Mouse (Mus musculus) ovary, postnatal 14 days (tissue): ENCODE results near the gene Olfr287.

Experiments
- DNase-seq: peaks from one replicate; pipeline ENCODE4 v3.0.0; 2022; ENCODE audit warnings: low spot score

Gene Olfr287

DNA sequence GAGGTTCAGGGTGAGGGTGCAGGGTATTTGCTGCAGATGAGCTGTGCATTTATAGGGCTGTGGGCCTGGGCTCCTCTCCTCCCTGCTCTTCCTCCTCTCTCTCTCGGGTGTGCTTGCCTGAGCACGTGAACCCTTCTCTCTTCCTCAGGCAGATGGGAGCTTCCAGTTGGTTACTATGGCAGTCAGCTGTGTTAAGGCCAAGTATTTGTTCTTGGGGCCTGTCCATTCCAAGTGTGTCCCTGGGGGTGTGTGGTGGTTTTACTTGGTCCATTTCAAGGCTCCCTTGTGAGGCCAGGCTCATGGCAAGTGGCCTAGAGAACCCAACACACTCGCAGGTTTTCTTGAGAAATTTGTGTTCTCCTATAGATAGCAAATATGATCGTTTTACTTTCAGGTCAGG lies at the start of gene Olfr287, which contains the start of gene Gm44579:
TSS of gene Olfr287 (minus strand) at position 180 of the 400 bp plus-strand sequence.
TSS of gene Gm44579 (minus strand) at position 101 of the 400 bp plus-strand sequence.
- DNase-seq = no peak

DNA sequence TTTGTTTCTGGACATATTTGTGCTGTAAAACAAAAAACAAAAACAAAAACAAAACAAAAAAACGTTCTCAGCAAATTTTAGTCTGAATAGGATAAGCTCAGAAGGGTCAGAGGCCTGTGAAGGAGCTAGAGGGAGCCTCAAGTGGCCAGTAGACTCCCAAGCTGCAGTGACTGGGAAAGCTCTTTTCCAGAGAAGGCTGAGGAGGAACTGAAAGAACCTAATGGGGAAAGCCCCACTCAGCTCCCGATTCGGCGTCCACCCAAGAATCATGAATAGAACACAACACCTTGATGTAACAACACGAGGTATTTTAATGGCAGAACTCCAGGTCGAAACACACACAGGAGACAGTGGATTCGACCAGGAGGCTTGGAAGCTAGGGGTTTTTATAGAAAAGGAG lies 36.9 kb upstream of the Olfr287 start:
- DNase-seq = no peak

DNA sequence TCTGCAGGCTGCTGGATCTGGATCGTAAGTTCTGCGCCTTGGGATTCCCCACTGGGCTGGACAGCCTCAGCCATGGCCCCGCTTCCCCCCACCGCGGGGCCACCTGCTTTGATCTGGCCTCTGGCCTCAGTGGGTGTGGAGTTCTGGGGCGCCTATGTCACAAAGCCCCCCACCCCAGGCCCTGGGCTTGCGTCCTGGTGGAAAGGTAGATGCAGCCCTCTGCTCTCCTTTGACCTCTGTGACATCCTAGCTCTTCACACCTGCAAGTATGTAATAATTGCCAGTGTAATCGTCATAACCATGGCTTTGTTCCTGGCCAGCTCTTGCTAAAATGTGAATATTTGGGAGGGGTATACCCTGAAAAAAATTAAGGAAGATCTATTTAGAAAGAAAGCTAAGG lies 36.3 kb upstream of the Olfr287 start, which contains the start of gene H1fnt:
TSS of gene H1fnt (minus strand) at position 101 of the 400 bp plus-strand sequence.
- no peak for DNase-seq

DNA sequence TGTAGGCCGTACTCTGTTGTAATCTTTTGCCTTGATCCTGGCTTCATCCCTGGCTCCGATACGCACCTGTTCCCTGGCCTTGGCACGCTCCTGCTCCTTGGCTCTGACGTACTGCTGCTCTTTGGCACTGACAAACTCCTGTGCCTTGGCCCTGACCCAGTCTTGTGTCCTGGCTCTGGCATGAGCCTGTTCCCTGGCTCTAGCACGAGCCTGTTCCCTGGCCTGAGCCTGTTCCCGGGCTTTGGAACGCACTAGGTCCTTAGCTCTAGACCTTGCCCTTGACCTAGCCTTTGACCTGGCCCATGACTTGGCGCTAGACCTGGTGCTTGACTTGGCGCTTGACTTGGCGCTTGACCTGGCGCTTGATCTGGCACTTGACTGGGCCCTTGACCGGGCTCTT lies 35.4 kb upstream of the Olfr287 start:
- no peak for DNase-seq

DNA sequence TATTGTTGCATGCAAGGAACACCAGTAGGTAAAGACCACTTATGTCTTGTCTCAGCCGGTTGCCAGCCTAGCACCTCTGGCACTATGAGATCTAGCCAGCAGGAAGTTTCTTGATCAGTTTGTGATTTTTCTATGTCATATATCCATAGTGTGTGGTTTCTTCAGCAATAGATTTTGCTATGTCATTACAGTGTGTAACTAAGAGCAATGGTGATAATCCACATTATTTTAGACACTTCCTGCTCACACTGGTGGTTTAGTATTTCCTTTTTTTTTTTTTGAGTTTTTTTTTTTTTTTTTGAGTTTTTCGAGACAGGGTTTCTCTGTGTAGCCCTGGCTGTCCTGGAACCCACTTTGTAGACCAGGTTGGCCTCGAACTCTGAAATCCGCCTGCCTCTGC lies 14.6 kb upstream of the Olfr287 start:
- DNase-seq = no peak

DNA sequence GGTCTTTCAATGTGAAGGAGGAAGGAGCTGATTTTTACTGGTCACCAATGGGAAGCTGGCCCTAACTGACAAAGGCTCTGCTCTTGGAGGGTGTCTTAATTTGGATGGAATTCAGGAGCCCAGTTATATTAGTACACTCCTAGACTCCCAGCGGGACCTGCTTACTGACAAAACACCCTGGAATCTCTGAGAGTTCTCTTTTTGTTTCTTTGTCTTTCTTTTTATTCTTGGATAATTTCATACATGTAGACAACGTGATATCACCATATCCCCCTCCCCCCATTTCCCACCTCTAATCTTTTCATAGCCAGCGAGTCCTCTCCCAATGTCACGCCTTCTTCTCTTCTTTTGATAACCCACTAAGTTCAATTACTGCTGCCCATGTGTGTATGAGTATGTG lies 13.5 kb upstream of the Olfr287 start, which contains the start of gene Olfr286:
TSS of gene Olfr286 (minus strand) at position 101 of the 400 bp plus-strand sequence.
- DNase-seq = no peak

DNA sequence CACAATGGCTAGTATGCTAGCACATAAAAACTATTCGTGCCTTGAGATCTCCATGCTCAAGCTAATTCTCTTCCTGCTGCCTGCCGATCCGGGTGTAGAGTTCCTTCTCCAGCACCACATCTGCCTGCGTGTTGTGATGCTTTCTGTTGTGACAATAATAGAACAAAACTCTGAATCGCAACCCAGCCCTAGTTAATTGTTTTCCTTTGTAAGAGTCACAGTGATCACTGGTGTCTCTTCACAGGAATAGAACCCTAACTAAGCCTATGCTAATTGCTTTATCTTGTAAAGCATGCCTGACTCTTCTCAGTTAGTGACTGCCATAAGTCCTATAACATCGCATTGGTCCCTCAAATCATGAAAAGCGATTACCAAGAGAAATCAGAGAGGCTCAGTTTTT lies 5.2 kb upstream of the Olfr287 start:
- no peak for DNase-seq

DNA sequence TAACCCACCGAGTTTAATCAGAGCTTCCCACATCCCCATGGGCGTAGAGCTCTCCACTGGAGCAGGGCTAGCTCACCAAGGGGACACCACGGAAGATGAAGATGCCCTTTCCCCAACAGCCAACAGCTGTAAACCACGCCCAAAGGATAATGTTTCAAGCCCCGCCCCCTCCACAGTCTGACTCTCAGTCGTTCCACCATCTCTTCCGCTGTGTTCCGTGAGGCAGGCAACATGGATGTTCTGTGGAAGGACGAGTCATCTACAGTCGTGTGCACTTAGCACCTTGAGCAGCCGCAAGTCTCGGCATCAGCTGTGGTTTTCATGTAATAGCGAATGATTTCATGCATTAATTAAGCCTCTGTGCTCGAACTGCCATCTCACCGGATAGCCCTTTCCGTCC lies 4.8 kb upstream of the Olfr287 start:
- no peak for DNase-seq

DNA sequence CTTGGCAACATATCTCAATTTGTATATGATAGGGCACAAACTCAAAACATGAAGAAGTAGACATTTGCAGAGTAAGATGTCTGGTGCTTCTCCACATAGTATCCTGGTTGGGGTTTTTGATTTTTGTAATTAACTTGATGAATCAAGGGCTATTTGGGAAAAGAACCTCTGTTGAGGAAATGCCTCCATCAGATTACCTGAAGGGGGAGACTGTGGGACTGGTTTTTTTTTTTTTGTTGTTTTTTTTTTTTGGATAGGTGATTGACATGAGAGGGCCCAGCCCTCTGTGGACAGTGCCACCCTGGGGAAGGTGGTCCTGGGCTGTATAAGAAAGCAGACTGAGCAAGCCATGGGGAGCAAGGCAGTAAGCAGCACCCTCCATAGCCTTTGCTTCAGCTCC lies 1.5 kb upstream of the Olfr287 start:
- no peak for DNase-seq

DNA sequence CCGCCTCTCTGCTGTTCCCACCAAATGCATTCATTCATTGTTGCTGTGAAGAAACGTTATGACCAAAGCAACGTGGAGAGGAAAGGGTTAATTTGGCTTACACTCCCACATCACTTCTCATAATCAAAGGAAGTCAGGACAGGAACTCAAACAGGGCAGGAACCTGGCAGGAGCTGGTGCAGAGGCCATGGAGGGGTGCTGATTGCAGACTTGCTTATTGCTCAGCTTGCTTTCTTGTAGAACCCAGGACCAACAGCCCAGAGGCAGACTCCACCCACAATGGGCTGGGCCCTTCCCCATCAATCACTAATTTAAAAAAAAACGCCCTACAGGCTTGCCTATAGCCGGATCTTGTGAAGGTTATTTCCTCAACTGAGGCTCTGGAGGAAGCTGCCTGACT lies 6.7 kb downstream of the Olfr287 start:
- DNase-seq = no peak

DNA sequence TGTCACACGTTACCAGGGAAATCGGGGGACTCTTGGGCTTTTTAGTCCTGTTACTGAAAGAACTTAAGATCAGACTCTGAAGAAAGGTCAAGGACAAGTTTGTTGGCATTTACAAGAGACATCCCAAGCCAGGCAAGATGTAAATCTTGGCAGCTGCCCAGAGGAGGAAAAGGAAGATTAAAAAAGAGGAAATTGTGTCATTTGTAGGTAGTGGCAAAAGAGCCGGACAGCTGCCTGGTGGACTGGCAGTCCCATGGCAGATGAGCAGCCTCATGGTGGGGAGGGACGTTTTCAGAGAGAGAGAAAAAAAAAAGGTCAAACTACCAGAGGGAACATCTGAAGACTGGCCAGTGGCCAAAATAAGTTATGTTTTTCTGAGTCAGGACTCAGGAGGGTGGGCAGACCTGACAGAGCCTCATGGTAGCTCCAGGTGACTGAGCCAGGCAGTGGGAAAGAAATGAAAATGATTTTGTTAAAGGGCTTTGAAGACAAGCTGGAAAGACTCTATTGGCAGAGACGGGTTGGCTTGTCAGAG lies 7.5 kb downstream of the Olfr287 start:
- DNase-seq = no peak

DNA sequence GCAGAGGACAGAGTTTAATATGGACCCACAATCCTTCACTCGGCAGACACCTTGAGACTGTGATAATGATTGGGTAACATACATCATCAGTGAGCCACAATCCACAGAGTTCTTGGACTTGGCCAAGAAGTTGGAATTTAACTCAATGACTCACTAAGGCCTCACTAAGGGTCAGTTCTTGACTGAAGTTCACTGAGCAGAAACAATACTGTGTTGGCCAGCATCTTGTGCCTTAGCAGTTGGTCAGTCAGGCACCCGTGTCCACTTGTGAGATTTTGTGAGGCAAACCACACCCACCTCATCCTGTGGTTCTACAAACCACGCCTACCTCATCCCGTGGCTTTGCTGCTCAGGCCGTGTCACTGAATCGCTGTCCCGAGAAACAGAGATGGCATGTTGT lies 11.2 kb downstream of the Olfr287 start:
- no peak for DNase-seq

DNA sequence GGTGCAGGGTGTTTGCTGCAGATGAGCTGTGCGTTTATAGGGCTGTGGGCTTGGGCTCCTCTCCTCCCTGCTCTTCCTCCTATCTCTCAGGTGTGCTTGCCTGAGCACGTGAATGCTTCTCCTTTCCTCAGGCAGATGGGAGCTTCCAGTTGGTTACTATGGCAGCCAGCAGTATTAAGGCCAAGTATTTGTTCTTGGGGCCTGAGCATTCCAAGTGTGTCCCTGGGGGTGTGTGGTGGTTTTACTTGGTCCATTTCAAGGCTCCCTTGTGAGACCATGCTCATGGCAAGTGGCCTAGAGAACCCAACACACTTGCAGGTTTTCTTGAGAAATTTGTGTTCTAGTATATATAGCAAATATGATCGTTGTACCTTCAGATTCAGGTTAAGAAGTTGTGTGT lies 25.4 kb downstream of the Olfr287 start, which contains the start of gene Olfr288:
TSS of gene Olfr288 (minus strand) at position 101 of the 400 bp plus-strand sequence.
- no peak for DNase-seq

DNA sequence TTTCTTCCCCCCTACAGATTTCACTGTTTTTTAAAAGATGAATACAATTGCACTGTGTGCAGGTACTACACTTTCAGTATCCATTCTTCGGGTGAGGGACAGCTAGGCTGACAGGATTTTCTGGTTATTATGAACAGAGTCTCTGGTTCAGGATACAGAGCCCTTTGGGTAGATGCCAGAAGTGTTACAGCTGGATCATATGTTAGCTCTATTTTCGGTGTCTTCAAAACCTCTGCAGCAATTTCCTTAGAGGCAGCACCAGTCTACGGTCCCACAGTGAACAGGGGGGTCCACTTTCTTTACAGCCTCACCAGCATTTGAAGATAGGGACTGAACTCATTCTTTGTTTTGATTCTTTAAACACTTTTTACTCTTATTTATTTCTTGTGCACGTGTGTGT lies 36.4 kb downstream of the Olfr287 start:
- DNase-seq = no peak

DNA sequence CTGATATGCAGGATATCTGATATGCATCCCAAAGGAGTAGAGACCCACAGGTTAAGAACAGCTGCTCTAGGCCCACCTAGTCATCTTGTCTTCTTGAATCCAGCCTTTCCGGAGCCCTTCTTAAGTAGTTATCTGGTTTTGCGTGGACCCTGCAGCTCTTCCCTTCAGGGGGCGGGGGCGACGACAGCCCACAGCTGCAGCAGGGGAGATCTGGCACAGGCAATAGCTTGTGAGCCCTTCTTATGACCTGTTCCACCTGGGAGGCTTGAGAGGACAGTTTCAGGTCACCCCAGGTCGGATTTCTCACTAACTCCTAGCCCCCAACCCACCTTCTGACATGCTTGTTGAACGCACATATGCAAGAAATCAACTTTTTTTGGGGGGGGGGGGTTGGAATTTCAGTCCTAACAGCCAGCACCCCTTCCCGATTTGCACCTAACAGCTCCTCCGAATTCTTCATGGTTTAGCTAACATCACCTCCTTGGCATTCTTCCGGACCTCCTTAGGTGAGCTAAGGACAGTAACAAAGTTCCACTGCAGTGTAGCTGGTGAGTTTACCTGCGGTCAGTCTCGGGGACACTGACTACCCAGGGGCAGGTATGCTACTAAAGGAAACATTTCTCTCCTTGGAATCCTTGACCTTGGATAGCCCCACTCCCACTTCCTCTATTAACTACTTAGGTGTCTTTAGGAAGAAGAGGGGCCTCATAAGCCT lies 38.8 kb downstream of the Olfr287 start:
- no peak for DNase-seq

DNA sequence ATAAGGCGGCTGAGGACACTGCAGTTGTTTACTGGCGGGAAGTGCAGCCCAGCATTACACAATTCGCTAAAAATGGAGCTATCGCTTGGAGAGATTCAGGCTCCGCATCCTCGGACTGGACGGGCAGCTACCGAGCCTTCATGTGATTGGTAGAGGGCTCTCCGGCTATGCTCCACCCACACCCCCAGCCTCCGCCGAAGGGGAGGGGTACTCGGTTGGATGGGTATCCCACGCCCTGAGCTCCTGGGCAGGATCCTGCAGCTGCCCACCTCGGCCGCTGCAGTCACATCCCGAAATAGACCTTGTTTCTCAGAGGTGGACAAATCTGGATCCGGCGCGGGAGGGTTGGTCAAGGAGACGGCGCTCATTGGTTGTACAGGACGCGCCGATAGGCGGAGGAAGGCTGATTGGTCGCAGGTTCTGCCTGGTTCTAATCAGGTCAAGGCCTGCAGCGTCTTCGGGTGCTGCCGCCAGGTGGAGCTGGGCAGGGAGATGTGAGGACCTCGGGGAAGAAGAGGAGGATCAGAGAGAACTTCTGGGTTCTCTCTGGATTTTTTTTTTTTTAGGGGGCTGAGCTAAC lies 39.6 kb downstream of the Olfr287 start:
- peak; percentile 82 for DNase-seq

DNA sequence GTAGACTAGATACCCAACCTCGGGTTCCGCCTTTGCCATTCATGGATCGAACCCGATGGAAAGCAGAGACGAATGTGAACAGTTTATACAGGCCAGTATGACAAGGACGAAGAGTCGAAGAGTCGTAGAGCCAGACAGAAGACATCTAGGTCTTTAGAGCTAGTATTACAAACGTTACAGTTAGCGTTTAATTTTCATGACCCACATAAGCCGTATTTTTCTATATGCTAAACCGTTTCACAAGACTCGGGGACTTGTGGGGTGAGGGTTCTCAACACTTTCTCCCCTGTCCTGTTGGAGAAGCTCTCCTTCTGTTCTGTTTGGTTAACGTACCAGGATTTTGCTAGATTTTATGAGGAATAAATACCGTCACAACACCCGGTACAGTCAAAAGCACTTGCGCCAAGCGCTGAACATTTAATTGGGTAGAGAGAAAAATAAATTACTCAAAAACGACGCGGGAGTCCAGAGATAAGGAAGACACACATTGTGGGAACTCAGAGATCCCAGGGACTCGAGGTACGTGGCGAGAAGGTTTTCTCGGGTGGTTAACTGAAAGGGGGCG lies 40.2 kb downstream of the Olfr287 start:
- DNase-seq = no peak

DNA sequence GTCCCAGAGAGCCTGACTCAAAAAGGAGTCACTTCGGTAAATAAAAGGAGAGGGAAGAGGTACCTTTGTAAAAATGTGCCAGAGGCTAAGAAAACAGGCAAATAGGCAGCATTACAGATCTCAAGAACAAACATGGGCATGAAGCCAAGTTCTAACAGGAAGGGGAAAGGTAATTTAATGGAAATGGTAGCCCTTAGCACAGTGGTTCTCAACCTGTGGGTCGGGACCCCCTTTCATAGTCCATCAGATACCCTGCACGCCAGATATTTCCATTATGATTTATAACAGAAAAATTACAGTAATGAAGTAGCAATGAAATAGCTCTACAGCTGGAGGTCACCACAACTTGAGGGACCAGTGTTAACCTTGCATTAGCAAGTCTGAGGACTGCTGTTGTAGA lies 43.5 kb downstream of the Olfr287 start:
- DNase-seq = no peak

DNA sequence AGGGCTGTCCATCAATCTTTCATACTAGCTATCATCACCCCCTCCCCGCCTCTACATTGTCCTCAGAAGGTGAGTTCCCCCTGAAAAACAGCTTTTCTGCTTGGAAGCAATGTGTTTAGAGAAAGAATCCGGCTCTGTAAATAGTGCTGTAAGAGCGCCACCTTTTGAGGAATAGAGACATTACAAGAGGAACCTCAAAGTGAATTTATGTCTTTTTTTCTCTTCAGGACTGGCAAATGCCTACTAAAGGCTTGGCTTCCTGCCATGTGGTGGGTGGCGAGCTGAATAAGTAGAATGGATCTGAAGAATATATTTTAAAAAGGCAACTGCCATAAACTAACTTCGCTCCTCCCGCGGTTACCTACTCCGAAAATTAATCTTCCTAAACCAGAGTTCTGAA lies 47.0 kb downstream of the Olfr287 start:
- no peak for DNase-seq

DNA sequence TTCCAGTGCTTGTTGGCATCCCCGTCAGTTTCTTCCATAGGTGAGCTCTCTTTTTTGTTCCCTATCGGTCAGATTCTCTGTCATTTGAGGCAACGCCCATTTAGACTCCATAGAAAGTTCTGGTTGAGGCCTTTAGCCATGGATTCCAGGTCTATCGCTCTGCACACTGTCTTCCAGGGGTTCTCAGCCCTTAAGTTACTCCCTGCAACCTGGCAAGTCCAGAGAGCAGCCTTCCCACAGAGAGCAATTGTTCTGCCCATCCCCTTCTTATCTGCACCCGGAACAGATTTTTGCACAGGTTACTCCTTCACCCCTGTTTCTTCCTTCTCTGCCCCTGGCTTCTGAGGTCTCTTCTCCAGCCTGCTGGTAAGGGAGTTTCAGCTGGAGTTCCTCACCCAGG lies 48.7 kb downstream of the Olfr287 start:
- DNase-seq = no peak

DNA sequence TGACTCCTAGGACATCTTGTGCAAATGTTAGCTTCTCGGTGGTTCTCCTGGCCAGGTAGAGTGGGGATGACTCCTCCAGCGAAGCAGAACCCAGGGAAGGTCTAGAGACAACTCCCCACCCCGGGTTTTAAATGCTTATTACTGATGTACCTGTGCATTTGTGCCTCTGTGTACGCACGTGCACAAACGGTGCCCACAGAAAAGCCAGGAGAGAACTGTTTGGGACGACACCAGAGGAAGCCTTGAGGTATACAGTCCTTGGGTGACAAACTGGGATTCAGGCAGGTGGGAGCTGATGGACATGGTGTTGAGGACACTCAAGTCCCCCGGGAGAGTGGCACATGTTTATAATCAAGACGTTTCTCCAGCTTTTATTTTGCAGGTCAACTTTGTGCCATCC lies 49.9 kb downstream of the Olfr287 start:
- DNase-seq = no peak

DNA sequence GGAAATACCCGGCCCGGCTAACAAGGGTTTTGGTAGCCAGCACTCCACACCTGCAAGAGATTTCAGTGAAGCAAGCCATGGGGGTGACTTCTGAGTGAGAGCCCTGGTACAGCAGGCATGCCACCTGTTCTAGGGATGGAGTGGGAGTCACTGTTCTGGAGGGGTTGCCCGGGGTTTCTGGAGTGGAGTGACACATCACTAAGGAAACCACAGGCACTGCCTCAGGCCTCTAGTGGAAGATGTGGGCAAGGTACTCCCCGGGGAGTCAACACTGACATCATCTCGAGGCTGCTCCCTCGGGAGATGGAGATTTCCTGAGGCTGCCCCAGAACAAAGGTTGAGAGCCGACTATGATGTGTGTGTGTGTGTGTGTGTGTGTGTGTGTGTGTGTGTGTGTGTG lies 50.5 kb downstream of the Olfr287 start:
- DNase-seq = no peak

DNA sequence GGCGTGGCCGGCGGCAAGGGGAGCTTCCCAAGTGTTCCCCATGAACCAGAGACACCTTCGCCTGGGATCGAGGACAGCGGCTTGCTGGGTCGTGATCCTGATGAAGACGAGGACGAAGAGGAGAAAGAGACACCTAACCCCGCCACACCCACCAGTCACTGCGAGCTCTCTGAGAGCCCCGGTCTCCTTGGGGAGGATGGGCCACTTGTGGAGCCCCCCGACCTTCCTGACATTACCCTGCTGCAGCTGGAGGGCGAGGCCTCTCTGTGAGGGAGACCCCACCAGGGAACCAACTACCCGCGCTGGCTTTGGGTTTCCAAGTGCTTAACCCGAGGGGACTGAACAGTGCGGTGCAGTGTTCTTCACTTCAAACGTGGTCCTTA lies 52.2 kb downstream of the Olfr287 start:
- no peak for DNase-seq
